Mouse (Mus musculus) c-Kit-negative CD71-positive TER-119-positive erythroid progenitor cells, embryonic 14.5 days (primary cell): Measurements from ENCODE around the gene Cacna2d4.

Experiments used
- DNase-seq: peaks from one replicate; pipeline ENCODE4 v3.0.0-alpha.2; 2013; ENCODE audit warnings: low read depth, low spot score

The Cacna2d4 gene

GRCm38 (mm10) chr6:119220297-119220696 lies 16.0 kb upstream of the Cacna2d4 start:
- peak; percentile 16 for DNase-seq

DNA sequence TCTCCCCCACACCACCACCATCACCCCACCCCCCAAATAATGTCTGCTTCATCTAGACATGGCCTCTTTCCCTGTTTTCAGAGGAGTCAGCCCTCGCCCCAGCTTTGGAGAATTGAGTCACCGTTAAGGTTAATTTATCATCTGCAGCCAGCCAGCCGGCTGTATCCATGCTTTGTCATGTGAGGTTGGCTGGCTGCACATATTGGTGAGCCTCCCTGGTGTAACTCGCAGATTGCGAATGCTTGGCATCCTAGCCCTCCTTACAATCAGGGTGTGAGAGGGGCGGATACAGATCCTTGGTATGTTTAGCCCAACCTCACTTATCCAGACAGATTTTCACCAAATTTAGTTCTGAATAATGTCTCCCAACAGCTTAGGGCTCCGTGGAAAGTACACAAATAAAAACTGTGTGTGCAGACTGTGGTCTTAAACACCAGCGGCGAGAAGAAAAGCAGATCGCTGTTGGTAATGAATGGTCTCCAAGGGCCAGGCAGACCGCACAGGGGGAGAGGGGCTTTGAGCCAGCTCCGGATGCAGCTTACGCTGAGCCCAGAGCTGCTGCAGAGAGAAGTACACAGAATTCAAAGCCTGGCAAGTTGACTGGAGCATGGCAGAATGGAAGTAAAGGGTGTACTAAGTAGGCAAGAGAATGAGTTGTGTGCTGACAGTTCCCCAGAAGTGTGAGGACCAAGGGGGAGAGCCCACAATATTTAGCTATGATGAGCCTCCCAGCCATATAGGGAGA lies 11.7 kb upstream of the Cacna2d4 start:
- DNase-seq: no peak

- DNase-seq: no peak
Observed at GRCm38 (mm10) chr6:119225226-119225625, 11.1 kb upstream of the Cacna2d4 start.

GRCm38 (mm10) chr6:119225731-119226130 lies 10.6 kb upstream of the Cacna2d4 start:
- DNase-seq: no peak

- DNase-seq: no peak
Observed at GRCm38 (mm10) chr6:119227001-119227400, 9.3 kb upstream of the Cacna2d4 start.

- DNase-seq: no peak
Observed at GRCm38 (mm10) chr6:119228861-119229603, 7.3 kb upstream of the Cacna2d4 start.

DNA sequence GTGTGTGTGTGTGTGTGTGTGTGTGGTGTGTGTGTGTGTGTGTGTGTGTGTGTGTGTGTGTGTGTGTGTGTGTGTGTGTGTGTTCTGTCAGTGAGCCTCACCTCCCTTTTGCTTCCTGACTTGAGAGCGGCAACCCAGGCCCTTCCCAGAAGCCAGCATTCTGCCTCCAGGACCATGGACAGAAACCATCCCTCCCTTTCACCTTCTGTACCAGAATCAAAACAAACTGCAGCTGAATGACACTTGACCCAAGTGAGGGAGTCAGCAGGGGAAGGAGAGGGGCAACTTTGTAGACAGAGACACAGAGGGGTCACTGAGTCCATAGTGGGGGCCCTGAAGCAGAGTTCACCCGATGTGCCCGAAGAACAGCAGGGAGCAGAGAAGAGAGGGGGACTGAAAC lies 3.3 kb upstream of the Cacna2d4 start:
- DNase-seq: no peak

DNA sequence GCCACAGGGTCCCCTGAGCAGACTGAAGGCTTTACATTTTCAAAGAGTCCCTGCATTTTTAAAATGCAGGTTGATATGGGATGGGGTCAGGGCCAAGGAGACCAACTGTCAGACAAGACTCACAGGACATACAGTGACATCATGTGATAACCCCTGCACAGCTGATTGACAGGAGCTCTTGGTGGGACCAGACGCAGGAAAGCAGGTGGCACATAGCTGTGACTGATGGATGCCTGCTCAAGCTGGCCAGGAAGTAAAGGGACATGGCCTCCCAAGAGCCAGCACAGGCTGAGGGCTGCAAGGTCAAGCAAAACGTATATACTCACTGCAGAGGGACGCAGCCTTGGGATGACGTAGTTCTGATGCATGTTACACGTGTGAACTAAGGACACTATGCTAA lies 885 bp upstream of the Cacna2d4 start:
- DNase-seq: no peak

DNA sequence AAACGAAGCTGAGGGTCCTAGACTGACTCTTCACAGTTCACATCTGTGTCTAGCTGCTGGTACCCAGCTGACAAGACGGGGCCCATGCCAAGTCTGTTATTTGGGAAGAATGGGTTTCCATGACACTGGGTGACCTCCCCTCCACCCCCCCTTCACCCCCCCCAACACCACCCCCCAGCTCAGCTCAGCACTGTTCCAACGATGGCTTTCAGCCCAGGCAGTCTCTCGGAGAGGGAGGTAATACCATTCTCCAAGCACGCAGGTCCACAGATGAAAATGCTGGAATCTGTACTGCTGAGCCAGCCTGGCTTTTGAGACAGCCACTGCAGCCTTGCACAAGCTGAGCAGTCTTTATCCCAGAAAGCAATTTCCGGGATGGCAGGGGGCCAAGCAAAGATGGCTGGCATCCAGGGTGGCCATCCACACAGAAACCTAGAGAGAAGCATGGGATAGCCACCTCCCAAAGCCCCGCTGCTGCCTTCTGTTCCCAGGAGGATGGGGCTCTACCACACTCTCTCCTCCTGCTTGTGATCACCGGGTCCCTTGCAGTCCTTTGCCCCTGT lies 1.2 kb downstream of the Cacna2d4 start:
- DNase-seq: no peak

DNA sequence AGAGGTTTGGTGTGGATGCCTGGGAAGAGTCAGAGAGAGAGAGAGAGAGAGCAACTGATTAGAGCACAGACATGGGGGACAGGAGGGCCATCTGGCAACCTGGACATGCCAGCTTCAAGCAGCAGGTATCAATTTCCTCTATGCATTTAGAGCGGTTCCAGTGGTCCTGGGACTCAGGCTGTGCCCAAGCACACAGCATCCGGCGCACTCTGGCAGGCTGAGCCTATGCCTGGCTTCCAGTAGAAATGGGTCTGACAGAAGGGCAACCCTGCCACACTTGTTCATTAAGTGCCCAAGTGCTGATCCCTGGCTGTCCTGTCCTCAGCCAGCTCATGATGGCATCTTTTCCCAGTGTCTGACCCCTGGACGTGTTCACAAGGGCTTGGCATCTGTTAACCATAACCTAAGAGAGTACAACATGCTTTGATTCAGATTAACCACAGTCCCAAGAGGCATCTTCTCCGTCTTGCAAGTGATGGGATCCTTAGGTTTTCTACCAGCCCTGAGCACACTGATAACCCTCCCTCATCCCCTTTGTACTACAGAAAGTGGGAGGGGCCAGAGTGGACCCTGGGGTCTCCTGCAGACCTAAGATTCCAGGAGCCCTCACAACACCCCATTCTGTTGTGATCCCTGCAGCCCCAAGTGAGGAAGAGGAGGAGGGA lies 3.1 kb downstream of the Cacna2d4 start:
- DNase-seq: no peak

DNA sequence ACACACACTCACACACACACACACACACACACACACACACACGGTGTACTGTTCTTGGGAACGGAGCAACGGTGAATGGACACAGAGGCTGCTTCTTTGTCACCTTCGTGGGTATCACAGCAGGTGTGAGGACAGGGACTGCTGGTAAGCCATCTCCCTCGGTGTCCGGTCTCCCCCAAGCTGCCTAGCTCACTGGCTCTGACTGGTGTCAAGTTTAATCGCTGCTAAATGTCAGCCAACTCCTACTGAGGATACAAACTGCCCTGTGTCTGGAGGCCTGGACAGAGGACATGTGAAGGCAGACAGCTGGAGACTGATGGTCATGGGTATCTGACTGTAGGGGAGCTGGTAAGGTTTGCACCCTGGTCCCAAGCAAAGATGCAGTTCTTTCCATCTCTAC lies 3.9 kb downstream of the Cacna2d4 start:
- no peak for DNase-seq

DNA sequence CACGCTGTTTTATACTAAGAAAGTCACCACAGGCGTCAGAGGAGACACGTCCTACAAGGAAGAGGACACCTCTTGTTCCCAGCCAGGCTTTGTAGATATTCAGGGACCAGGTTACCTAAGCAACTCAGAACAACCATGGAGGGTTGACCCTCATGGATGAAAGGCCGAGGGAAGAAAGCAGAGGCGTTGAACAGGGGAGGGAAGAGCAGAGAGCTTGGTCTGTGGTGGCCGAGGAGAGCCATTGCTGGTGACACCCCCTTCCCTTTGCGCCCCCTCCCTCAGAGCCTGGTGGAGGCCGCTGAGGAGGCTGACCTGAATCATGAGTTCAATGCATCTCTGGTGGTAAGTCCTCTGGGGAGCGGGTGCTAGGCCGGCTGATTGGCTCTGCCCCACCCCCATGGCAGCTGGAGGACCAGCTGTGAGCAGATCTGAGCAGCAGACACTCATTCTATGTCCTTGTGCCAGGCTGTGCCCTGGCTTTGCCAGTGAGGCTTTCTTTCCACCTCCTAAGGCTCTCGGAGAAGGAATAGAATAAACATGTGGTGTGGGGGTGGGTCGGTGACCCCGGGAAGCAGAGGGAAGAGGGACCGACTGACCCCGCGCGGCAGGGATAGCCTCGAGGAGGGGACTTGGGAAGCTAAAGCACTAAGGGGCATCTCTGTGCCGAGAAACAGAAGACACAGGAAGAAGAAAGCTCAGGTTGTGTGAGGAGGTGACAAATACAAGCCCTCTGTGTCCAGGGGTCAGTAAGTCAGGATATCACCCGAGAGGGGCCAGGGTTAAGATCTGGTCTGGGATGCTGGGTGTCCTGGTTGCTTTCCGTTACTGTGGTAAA lies 4.8 kb downstream of the Cacna2d4 start:
- no peak for DNase-seq

DNA sequence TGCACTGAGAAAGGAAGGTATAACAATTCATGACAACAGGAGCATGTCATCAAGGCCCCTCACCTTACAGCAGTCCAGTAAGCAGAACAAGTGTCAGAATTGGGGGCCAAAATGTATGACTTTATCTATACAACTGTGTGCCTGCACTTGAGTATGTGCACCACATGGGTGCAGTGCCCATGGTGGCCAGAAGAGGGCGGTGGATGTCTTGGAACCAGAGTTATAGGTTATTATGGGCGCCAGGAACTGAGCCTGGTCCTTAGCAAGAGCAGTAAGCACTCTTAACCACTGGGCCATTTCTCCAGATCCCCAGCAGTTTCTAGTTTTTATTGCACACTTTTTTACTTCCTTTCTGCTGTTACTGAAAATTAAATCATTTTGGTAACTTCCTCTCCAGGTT lies 9.8 kb downstream of the Cacna2d4 start:
- no peak for DNase-seq

DNA sequence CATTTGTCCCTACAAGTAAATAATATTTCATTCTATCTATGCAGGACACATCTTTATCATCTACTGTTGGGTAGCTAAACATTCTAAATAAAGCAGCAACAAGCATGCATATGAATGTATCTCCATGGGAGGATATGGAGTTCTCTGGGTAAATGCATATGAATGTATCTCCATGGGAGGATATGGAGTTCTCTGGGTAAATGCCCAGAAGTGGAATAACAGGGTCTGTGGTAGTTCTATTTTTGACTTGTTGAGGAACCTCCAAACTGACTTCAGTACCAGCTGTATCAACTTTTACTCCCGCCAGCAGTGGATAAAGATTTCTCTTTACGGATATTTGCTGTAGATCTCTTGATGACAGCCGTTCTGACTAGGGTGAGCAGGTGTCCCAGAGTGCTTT lies 12.3 kb downstream of the Cacna2d4 start:
- no peak for DNase-seq

DNA sequence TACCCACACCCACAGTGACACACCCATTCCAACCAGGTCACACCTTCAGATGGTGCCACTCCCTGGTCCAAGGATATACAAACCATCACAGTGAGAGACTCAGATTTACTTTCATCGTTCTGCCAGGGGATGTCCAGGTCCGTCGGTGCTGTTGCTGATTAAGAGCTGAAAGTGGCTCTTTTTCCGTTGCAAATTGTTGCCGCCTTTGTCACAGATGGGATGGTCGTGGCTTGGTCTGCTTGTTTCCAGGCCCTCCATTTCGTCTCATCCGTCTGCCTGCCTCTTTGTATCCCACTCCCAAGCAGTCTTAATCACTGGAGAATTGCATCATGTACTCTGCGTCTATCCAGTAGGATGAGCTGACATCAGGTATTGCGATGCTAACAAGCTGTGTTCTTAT lies 13.4 kb downstream of the Cacna2d4 start:
- DNase-seq: no peak

DNA sequence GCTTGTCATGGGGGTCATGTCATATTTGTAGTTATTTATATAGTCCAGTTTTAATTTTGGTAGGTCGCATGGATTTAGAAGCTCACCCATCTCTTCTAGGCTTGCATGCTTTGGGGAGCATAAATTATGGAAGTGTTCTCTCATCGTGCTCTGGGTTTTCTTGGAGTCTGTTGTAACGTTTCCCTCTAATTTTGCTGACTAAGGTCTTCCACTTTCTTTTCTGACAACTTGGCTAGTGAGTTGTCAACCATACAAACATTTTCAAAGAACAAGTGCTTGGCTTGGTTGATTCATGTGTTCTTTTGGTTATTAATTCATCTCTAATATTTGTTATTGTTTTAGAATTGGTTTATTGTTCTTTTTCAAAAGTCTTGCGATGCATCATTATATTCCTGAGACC lies 15.4 kb downstream of the Cacna2d4 start:
- DNase-seq: no peak

- no peak for DNase-seq
Observed at GRCm38 (mm10) chr6:119276713-119277112, 40.4 kb downstream of the Cacna2d4 start.

DNA sequence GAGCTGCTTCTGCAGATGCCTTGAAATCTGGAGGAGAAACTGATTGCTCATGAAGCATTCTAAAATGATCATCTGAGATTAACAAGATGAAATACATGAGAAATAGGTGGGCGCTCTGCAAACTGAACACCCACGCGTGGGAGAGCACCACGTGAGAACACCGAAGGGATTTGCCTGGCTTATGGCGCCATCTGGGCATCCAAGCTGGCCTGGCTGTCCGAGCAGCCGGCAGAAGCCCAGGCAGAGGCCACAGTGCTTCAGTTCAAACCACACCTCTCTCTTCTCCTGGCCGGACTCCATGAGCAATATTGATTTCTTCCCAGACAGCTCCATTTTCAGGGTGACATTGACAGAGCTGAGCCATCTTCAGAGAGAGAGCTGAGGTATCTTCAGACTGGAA lies 44.4 kb downstream of the Cacna2d4 start:
- DNase-seq: no peak

DNA sequence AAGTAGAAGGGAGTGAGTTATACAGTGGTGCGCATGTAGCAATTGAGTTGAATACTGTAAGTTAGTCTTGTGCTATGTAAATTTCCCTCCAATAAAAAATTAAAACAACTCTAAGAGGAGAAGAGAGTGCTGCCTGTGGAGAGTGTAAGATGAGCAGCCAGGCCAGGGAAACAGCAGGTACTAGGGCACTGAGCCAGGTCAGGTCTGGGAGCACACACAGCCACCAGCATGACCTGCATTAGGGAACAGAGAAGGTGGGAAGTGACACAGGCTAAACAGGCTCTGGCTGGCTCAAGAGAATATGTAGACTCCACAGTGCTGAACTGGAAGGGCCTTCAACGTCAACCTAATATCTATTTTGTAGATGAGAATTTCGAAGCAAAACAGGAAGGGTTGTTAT lies 65.0 kb downstream of the Cacna2d4 start:
- no peak for DNase-seq

DNA sequence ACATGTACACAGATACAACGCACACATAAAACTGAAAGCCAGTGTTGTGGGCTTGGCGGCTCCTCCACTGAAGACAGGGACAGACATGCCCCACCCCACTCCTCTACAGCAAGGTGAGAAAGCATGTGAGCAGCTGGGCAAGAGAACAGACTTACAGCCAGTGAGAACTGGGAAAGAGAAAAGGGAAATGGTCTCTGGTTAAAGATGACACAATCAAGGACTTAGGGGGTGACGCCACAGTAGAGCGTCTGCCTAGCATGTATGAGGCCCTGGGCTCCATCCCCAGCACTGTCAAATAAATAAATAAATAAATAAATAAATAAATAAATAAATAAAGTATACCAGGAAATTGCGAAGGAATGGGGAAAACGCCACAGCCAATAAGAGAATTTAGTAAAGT lies 67.0 kb downstream of the Cacna2d4 start:
- no peak for DNase-seq

GRCm38 (mm10) chr6:119307867-119308413 lies 71.6 kb downstream of the Cacna2d4 start:
- DNase-seq: no peak
